Mouse (Mus musculus) forebrain, embryonic 11.5 days (tissue): ENCODE data around the gene Ifih1. TPM values are rescaled to one million over a fixed set of nuclear protein-coding genes. Genes with fewer than 3 reads are reported as not detected.
A peak's percentile ranks its signal among the peaks of the same experiment; 100 is the strongest.

Experiments used
- ATAC-seq: fragments of 200-750 bp; cut with Nextera tagmentation; replicated peaks from 2 replicates; pipeline ENCODE4 v1.8.0; 2017; ENCODE audit warnings: moderate TSS enrichment; ENCODE audit not compliant: low FRiP score
- DNase-seq: peaks from one replicate; pipeline ENCODE4 v3.0.0-alpha.2; 2017; ENCODE audit warnings: low spot score
- H3K27ac ChIP-seq: fragments of 300-500 bp; sonication (generic); 2 replicates; pipeline ENCODE4 v1.5.1; 2014; ENCODE audit warnings: low read depth, low read length
- H3K27me3 ChIP-seq: fragments of 300-500 bp; sonication (generic); 2 replicates; pipeline ENCODE4 v1.6.1; 2014; ENCODE audit warnings: mild to moderate bottlenecking, low read length, mixed read lengths; ENCODE audit not compliant: control insufficient read depth, insufficient read depth
- H3K36me3 ChIP-seq: fragments of 300-500 bp; sonication (generic); 2 replicates; pipeline ENCODE4 v1.6.1; 2014; ENCODE audit warnings: mild to moderate bottlenecking, low read length, moderate library complexity, mixed read lengths; ENCODE audit not compliant: control insufficient read depth, insufficient read depth
- H3K4me1 ChIP-seq: fragments of 300-500 bp; sonication (generic); replicated peaks from 2 replicates; pipeline ENCODE4 v1.6.1; 2014; ENCODE audit warnings: low read length, mixed read lengths; ENCODE audit not compliant: control insufficient read depth, insufficient read depth
- H3K4me2 ChIP-seq: fragments of 300-500 bp; sonication (generic); 2 replicates; pipeline ENCODE4 v1.6.1; 2014; ENCODE audit warnings: low read depth, mild to moderate bottlenecking, low read length, moderate library complexity, mixed read lengths; ENCODE audit not compliant: severe bottlenecking
- H3K4me3 ChIP-seq: fragments of 300-500 bp; sonication (generic); 2 replicates; pipeline ENCODE4 v1.5.1; 2014; ENCODE audit warnings: low read depth, low read length
- H3K9ac ChIP-seq: fragments of 300-500 bp; sonication (generic); 2 replicates; pipeline ENCODE4 v1.6.1; 2014; ENCODE audit warnings: low read length
- H3K9me3 ChIP-seq: fragments of 300-500 bp; sonication (generic); 2 replicates; pipeline ENCODE4 v1.6.1; 2016; ENCODE audit warnings: low read length, mixed read lengths; ENCODE audit not compliant: control insufficient read depth
- WGBS: fragments of 180-500 bp; shearing (Covaris S2); extraction: QIAGEN DNeasy Blood & Tissue Kit; methylation state at CpG from one replicate; pipeline ENCODE4 v1.1.7; 2014; 5-methylcytosine and 5-hydroxymethylcytosine counted together
- polyA plus RNA-seq: library from polyadenylated mRNA; unstranded; fragments of >200 nt; fragmentation: Nextera tagmentation; extraction: Ambion mirVana; gene quantifications from 2 replicates; pipeline ENCODE4 v1.2.1, GENCODE M21; 2014

The Ifih1 gene
- polyA plus RNA-seq, 1 experiment from 2014 or later, result 1.5 TPM

GRCm38 (mm10) chr2:62589333-62589732 lies 56.7 kb downstream of the Ifih1 start:
- no peak overlapping the region for H3K27ac ChIP-seq
- 93% methylated on average over 4 of the region's 4 CpGs for WGBS
- ATAC-seq, result no peak
- H3K27me3 ChIP-seq, result no peaks in the 10 kb centered on the region
- H3K4me1 ChIP-seq, result no peaks in the 10 kb centered on the region
- H3K4me2 ChIP-seq, result no peak overlapping the region
- H3K9me3 ChIP-seq, result no peaks in the 10 kb centered on the region
- no peak overlapping the region for H3K4me3 ChIP-seq
- no peak for DNase-seq
- H3K36me3 ChIP-seq, result no peaks in the 10 kb centered on the region
- no peak overlapping the region for H3K9ac ChIP-seq

- no peaks in the 10 kb centered on the region for H3K27me3 ChIP-seq
- no peak for DNase-seq
- H3K36me3 ChIP-seq, result no peaks in the 10 kb centered on the region
- H3K4me2 ChIP-seq, result no peak overlapping the region
- no peaks in the 10 kb centered on the region for H3K4me1 ChIP-seq
- WGBS, result 90% methylated on average over 5 of the region's 5 CpGs
- no peak overlapping the region for H3K9ac ChIP-seq
- no peak overlapping the region for H3K4me3 ChIP-seq
- H3K27ac ChIP-seq, result no peak overlapping the region
- no peaks in the 10 kb centered on the region for H3K9me3 ChIP-seq
- no peak for ATAC-seq
Measured at GRCm38 (mm10) chr2:62585769-62586168, 60.3 kb downstream of the Ifih1 start.

- H3K36me3 ChIP-seq, result no peaks in the 10 kb centered on the region
- ATAC-seq, result no peak
- no peaks in the 10 kb centered on the region for H3K27me3 ChIP-seq
- no peak for DNase-seq
- no peak overlapping the region for H3K4me3 ChIP-seq
- H3K9me3 ChIP-seq, result no peaks in the 10 kb centered on the region
- WGBS, result 83% methylated on average over 3 of the region's 3 CpGs
- no peak overlapping the region for H3K9ac ChIP-seq
- H3K4me1 ChIP-seq, result no peaks in the 10 kb centered on the region
- H3K27ac ChIP-seq, result no peak overlapping the region
- H3K4me2 ChIP-seq, result no peak overlapping the region
Measured at GRCm38 (mm10) chr2:62574962-62575361, 71.1 kb downstream of the Ifih1 start.

- no peaks in the 10 kb centered on the region for H3K4me1 ChIP-seq
- H3K27ac ChIP-seq, result no peak overlapping the region
- WGBS, result 76% methylated on average over 7 of the region's 7 CpGs
- ATAC-seq (no peak), DNase-seq (no peak)
- H3K27me3 ChIP-seq, result no peaks in the 10 kb centered on the region
- H3K9me3 ChIP-seq, result no peaks in the 10 kb centered on the region
- H3K36me3 ChIP-seq, result no peaks in the 10 kb centered on the region
- H3K9ac ChIP-seq, result no peak overlapping the region
- H3K4me3 ChIP-seq, result no peak overlapping the region
- H3K4me2 ChIP-seq, result no peak overlapping the region
Measured at GRCm38 (mm10) chr2:62574250-62574649, 71.8 kb downstream of the Ifih1 start.

GRCm38 (mm10) chr2:62573753-62574159 lies 72.3 kb downstream of the Ifih1 start, which contains the start of gene Fap:
Fap (minus strand) TSS chr2:62574075.
- Histone ChIP-seq H3K4me2 (0 out of 2 replicates have a peak within 1 kb of the TSS, but pooled peaks have one; percentile 5), H3K9me3 (no peaks in the 10 kb centered on the region), H3K4me3 (no peak within 1 kb of the TSS), H3K27ac (0 out of 2 replicates have a peak within 1 kb of the TSS, but pooled peaks have one; percentile 12), H3K9ac (no peak within 1 kb of the TSS), H3K4me1 (no peaks in the 10 kb centered on the region), H3K36me3 (no peaks in the 10 kb centered on the region), H3K27me3 (no peaks in the 10 kb centered on the region)
- DNase-seq (peak; percentile 50), ATAC-seq (no peak)
- WGBS, result 82% methylated on average over 12 of the region's 12 CpGs

GRCm38 (mm10) chr2:62573099-62573752 lies 72.8 kb downstream of the Ifih1 start:
- Histone ChIP-seq H3K36me3 (no peaks in the 10 kb centered on the region), H3K9me3 (no peaks in the 10 kb centered on the region), H3K4me1 (no peaks in the 10 kb centered on the region), H3K27me3 (no peaks in the 10 kb centered on the region), H3K27ac (0 out of 2 replicates have a peak overlapping the region, but pooled peaks have one; percentile 12), H3K9ac (no peak overlapping the region), H3K4me2 (0 out of 2 replicates have a peak overlapping the region, but pooled peaks have one; percentile 5), H3K4me3 (no peak overlapping the region)
- DNase-seq (no peak), ATAC-seq (no peak)
- WGBS, result 79% methylated on average over 10 of the region's 10 CpGs

- H3K36me3 ChIP-seq, result no peaks in the 10 kb centered on the region
- no peak for ATAC-seq
Measured at GRCm38 (mm10) chr2:62564687-62565086, 81.4 kb downstream of the Ifih1 start.

DNA sequence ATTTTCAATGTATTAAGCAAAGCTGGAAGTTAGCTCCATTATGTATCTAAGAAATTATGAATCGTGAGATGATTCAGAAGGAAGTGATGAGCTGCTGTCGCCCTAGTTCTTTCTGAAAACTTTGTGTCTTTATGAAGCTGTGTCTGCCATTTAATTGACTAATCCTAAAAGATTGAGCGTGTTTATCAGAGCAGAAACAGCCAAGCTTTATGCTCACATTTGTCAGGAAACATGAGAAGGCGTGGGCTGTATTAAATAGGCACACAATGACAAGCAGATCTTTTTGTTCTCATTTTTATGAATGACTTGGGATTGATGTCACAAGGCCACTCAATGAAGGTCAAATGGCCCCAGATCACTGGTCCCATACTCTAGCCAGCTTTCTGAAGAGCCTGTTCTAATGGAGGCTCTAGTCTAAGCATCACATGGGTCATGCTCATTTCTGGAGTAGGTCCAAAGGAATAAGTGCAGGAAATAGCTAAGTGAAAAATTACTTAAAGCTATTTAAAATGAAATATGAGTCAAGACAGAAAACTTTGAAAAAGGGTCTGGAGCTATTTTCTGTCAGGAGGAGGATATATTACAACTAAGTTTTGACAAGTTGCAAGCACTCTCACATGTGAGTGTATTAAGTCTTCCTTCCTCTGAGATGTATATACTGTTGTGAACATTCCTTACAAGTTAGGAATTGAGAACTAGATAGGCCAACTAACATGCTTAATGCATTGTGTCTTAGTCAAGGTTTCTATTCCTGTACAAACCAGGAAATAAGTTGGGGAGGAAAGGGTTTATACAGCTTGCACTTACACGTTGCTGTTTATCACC lies 83.2 kb downstream of the Ifih1 start:
- no peaks in the 10 kb centered on the region for H3K9me3 ChIP-seq
- no peak overlapping the region for H3K9ac ChIP-seq
- no peaks in the 10 kb centered on the region; the same call in 1 of the 2 replicates for H3K4me1 ChIP-seq
- H3K36me3 ChIP-seq, result no peaks in the 10 kb centered on the region
- H3K27me3 ChIP-seq, result no peaks in the 10 kb centered on the region
- DNase-seq (no peak), ATAC-seq (no peak)
- WGBS, result 60% methylated on average over 5 of the region's 5 CpGs
- no peak overlapping the region for H3K4me2 ChIP-seq
- H3K4me3 ChIP-seq, result no peak overlapping the region
- H3K27ac ChIP-seq, result no peak overlapping the region

More at GRCm38 (mm10) chr2:62564687-62565086, 81.4 kb downstream of the Ifih1 start:
- no peak for DNase-seq
- H3K4me2 ChIP-seq, result no peak overlapping the region
- no peak overlapping the region for H3K27ac ChIP-seq
- no peaks in the 10 kb centered on the region for H3K27me3 ChIP-seq
- no peaks in the 10 kb centered on the region for H3K9me3 ChIP-seq
- no peaks in the 10 kb centered on the region; the same call in 1 of the 2 replicates for H3K4me1 ChIP-seq
- no peak overlapping the region for H3K4me3 ChIP-seq
- WGBS, result 93% methylated on average over 1 of the region's 1 CpGs
- no peak overlapping the region for H3K9ac ChIP-seq
